Comparison of ENCODE assay signal across 22 mouse cellular contexts in the genomic region with DNA sequence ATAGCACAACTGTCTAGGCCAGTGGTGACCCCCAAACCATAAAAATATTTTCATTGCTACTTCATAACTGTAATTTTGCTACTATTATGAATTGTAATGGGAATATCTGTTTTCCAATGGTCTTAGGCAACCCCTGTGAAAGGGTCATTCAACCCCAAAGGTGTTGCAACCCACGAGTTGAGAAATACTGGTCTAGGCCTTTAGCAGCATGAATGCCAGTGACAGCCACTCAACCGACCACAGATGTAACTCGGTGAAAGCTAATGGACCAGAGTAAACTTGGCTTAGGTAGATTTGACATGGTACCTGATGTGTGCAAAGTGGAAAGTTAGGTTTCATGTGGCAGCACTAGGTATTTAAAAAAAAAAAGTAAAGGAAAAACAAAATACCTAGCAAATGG.
DNase-seq lines count a peak whose midpoint lies in the region; ATAC-seq lines count a peak whose summit lies in the region.
"Had no signal": no experiment of that assay in that cellular context is flagged by ENCODE, and none has a peak within 500 bp of the region (broad histone marks: within the 10 kb centered on the region; RNA-seq: fewer than 3 reads in every experiment).

No protein-coding gene starts in this region.

- 0 out of 2 replicates have a peak, but pooled peaks have one; percentile 40 for ATAC-seq in megakaryocyte, adult 5-6 weeks (ENCODE audit: poor library complexity, severe bottlenecking)
- ATAC-seq: forebrain, embryonic 16.5 days; intestine, postnatal 0 days; Patski had no signal

- peak; percentile 26 for DNase-seq in adrenal gland, adult 8-10 months
- no peak for DNase-seq in adrenal gland, postnatal 4 days (ENCODE audit: low spot score in 2 of 2)
- DNase-seq in 416B (ENCODE audit: low read depth) = peak; percentile 61
- peak; percentile 8 for DNase-seq in adrenal gland, postnatal 25 days
- DNase-seq in cerebellum, adult 9-10 months = no peak
- no peak for DNase-seq in urinary bladder, postnatal 4 days (ENCODE audit: low spot score in 2 of 2)
- DNase-seq: cerebellum, adult 2 months; cerebellum, postnatal 25 days; gastrocnemius, adult 2 months; gastrocnemius, postnatal 36 days; heart, postnatal 10 days; kidney, adult 9 months; kidney, postnatal 10 days; layer of hippocampus, adult 9-11 months; lung, postnatal 4 days; midbrain, embryonic 14.5 days; right cerebral cortex, postnatal 25 days; thymus, postnatal 14 days had no signal

Comparison
In these comparisons a context has a peak if more than half of its experiments do, and no peak if none do; other contexts are left out.
1. DNase-seq: peak in adrenal gland, adult 8-10 months (single experiment), 416B (single experiment) and adrenal gland, postnatal 25 days (single experiment); none in adrenal gland, postnatal 4 days (0 of 2), cerebellum, adult 9-10 months (single experiment) and urinary bladder, postnatal 4 days (0 of 2).